Mouse (Mus musculus) G1E (cell line): ENCODE results near the gene Cdc42ep1.

Experiments
- CTCF ChIP-seq: IDR thresholded peaks from 2 replicates; pipeline ENCODE4 v1.5.1; 2012; ENCODE audit warnings: low read depth, low read length, inconsistent platforms, mixed read lengths
- GATA1 ChIP-seq: IDR thresholded peaks from 2 replicates; pipeline ENCODE4 v1.6.1; 2012; ENCODE audit warnings: borderline replicate concordance, low read length, inconsistent platforms, mixed read lengths
- POLR2AphosphoS5 ChIP-seq: IDR thresholded peaks from 2 replicates; pipeline ENCODE4 v1.6.1; 2012; ENCODE audit warnings: low read depth, low read length, inconsistent platforms; ENCODE audit not compliant: insufficient replicate concordance

GRCm38 (mm10) chr15:78846352-78846751, 3.9 kb downstream of the Cdc42ep1 start:
- TF ChIP-seq GATA1 (no peak), CTCF (no peak), POLR2AphosphoS5 (no peak)
